Mouse (Mus musculus) small intestine, adult 2 months (tissue): Measurements from ENCODE around the gene Ide.

Experiments
- CTCF ChIP-seq: fragments of 200-500 bp; IDR thresholded peaks from 2 replicates; pipeline ENCODE4 v1.5.1; 2012; ENCODE audit warnings: low read depth, mild to moderate bottlenecking, control low read depth, inconsistent platforms, low read length, moderate library complexity, mixed read lengths; ENCODE audit not compliant: insufficient replicate concordance, insufficient read length; ENCODE audit errors: extremely low read depth
- POLR2A ChIP-seq: fragments of 200-500 bp; IDR thresholded peaks from 2 replicates; pipeline ENCODE4 v1.6.1; 2012; ENCODE audit warnings: low read depth, mild to moderate bottlenecking, control low read depth, inconsistent platforms, low read length, moderate library complexity

DNA sequence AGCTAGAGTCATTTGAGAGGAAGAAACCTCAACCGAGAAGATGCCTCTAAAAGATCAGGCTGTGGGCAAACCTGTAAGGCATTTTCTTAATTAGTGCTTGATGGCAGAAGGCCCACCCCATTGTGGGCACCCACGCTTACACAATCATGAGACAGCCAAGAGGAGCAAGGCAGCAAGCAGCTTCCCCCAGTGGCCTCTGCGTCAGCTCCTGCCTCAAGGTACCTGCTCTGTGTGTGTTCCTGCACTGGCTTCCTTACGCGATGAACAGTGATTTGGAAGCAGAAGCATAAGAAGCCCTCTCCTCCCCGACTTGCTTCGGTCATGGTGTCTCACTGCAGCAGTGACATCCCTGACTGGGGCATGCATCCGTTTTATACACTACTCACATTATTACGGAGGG lies 62.1 kb downstream of the Ide start:
- TF ChIP-seq POLR2A (no peak), CTCF (no peak)
